24 mouse cellular contexts compared by ENCODE assay signal in genomic region chr6:12006001-12006400, GRCm38 (mm10).
DNase-seq lines count a peak whose midpoint lies in the region; ATAC-seq and TF ChIP-seq lines count a peak whose summit lies in the region.
"Had no signal": no experiment of that assay in that cellular context is flagged by ENCODE, and none has a peak within 500 bp of the region (broad histone marks: within the 10 kb centered on the region; RNA-seq: fewer than 3 reads in every experiment).

No protein-coding gene starts in this region.

- H3K36me3 ChIP-seq in liver, embryonic 12.5 days: peaks cover 21% of the 10 kb centered on the region
- peaks cover 10% of the 10 kb centered on the region for H3K36me3 ChIP-seq in liver, postnatal 0 days (replicated peaks; ENCODE audit: insufficient read depth, low read length)
- no peaks in the 10 kb centered on the region for H3K36me3 ChIP-seq in liver, embryonic 14.5 days (replicated peaks; ENCODE audit: control insufficient read depth, insufficient read depth, low read depth)
- peaks cover 26% of the 10 kb centered on the region for H3K36me3 ChIP-seq in hindbrain, embryonic 14.5 days (replicated peaks; ENCODE audit: control insufficient read depth, insufficient read depth)

- H3K9ac ChIP-seq in liver, embryonic 12.5 days: no peak overlapping the region
- no peak overlapping the region for H3K9ac ChIP-seq in liver, postnatal 0 days (replicated peaks)
- no peak overlapping the region for H3K9ac ChIP-seq in liver, embryonic 14.5 days (replicated peaks)
- H3K9ac ChIP-seq in hindbrain, embryonic 14.5 days: no peak overlapping the region
- H3K9ac ChIP-seq: embryonic facial prominence, embryonic 12.5 days; forebrain, embryonic 13.5 days; forebrain, embryonic 15.5 days had no signal

- no peak for TF ChIP-seq EP300 in liver, postnatal 0 days (IDR thresholded peaks at IDR 0.05; ENCODE audit: low read depth)
- no peak for TF ChIP-seq EP300 in liver, embryonic 14.5 days (IDR thresholded peaks at IDR 0.05; ENCODE audit: low read depth)

- no peak for TF ChIP-seq CTCF in liver, postnatal 0 days (IDR thresholded peaks at IDR 0.05; ENCODE audit: low read depth)
- no peak for TF ChIP-seq CTCF in liver, embryonic 14.5 days (IDR thresholded peaks at IDR 0.05; ENCODE audit: low read depth)

- peak; percentile 63; the same call in 1 of the 2 replicates for ATAC-seq in liver, embryonic 12.5 days
- no peak for ATAC-seq in liver, postnatal 0 days
- peak; percentile 43; the same call in 1 of the 2 replicates for ATAC-seq in liver, embryonic 14.5 days (ENCODE audit: insufficient read depth)
- peak; percentile 68 for ATAC-seq in megakaryocyte progenitor cell, adult 5-6 weeks (replicated peaks; ENCODE audit: poor library complexity)
- ATAC-seq in hindbrain, embryonic 14.5 days (ENCODE audit: low FRiP score): no peak
- ATAC-seq: activated CD4-positive, CD25-positive, alpha-beta regulatory T cell, adult 4 months; CD4-positive, CD25-positive, alpha-beta regulatory T cell, adult 4 months; forebrain, embryonic 13.5 days; forebrain, embryonic 15.5 days; Patski had no signal

- no peak overlapping the region for H3K4me3 ChIP-seq in liver, embryonic 12.5 days
- no peak overlapping the region for H3K4me3 ChIP-seq in liver, postnatal 0 days (ENCODE audit: low read depth, low read length)
- no peak overlapping the region for H3K4me3 ChIP-seq in liver, embryonic 14.5 days (ENCODE audit: insufficient read depth in 1 of 2, low read depth in 2 of 2, low read length in 2 of 2)
- H3K4me3 ChIP-seq in hindbrain, embryonic 14.5 days (replicated peaks; ENCODE audit: low read length): no peak overlapping the region
- H3K4me3 ChIP-seq: embryonic facial prominence, embryonic 10.5 days; embryonic facial prominence, embryonic 12.5 days; forebrain, embryonic 13.5 days; forebrain, embryonic 15.5 days had no signal

- no peak for DNase-seq in liver, postnatal 0 days
- no peak for DNase-seq in liver, embryonic 14.5 days (ENCODE audit: low read depth in 3 of 3, low spot score in 3 of 3)
- no peak for DNase-seq in B cell, adult 2 months
- no peak for DNase-seq in lung, postnatal 36 days
- no peak for DNase-seq in hindbrain, embryonic 14.5 days (ENCODE audit: low spot score)
- DNase-seq: adrenal gland, adult 8-10 months; adrenal gland, postnatal 14 days; adrenal gland, postnatal 36 days; cerebellum, adult 11-12 months; cerebellum, adult 2 months; cerebellum, adult 9-10 months; cerebellum, postnatal 10 days; cerebellum, postnatal 25 days had no signal

- H3K27ac ChIP-seq in liver, embryonic 12.5 days: no peak overlapping the region
- no peak overlapping the region for H3K27ac ChIP-seq in liver, postnatal 0 days (ENCODE audit: low read depth)
- no peak overlapping the region for H3K27ac ChIP-seq in liver, embryonic 14.5 days
- no peak overlapping the region for H3K27ac ChIP-seq in hindbrain, embryonic 14.5 days
- H3K27ac ChIP-seq: embryonic facial prominence, embryonic 10.5 days; embryonic facial prominence, embryonic 12.5 days; forebrain, embryonic 13.5 days; forebrain, embryonic 15.5 days had no signal

- no peaks in the 10 kb centered on the region for H3K9me3 ChIP-seq in liver, embryonic 12.5 days (replicated peaks)
- H3K9me3 ChIP-seq in liver, postnatal 0 days (ENCODE audit: low read length): no peaks in the 10 kb centered on the region
- no peaks in the 10 kb centered on the region for H3K9me3 ChIP-seq in liver, embryonic 14.5 days (ENCODE audit: control insufficient read depth, low read length)
- no peaks in the 10 kb centered on the region for H3K9me3 ChIP-seq in hindbrain, embryonic 14.5 days (ENCODE audit: control insufficient read depth, low read length)
- H3K9me3 ChIP-seq: embryonic facial prominence, embryonic 10.5 days; embryonic facial prominence, embryonic 12.5 days; forebrain, embryonic 13.5 days; forebrain, embryonic 15.5 days; G1E had no signal

- no peak overlapping the region for H3K4me2 ChIP-seq in liver, embryonic 12.5 days
- H3K4me2 ChIP-seq in liver, postnatal 0 days (ENCODE audit: low read depth, low read length): no peak overlapping the region
- H3K4me2 ChIP-seq in liver, embryonic 14.5 days (ENCODE audit: low read depth): no peak overlapping the region
- H3K4me2 ChIP-seq in hindbrain, embryonic 14.5 days (replicated peaks): no peak overlapping the region
- H3K4me2 ChIP-seq: embryonic facial prominence, embryonic 12.5 days; forebrain, embryonic 13.5 days; forebrain, embryonic 15.5 days had no signal

- no peaks in the 10 kb centered on the region for H3K27me3 ChIP-seq in liver, embryonic 12.5 days (replicated peaks)
- no peaks in the 10 kb centered on the region for H3K27me3 ChIP-seq in liver, postnatal 0 days (ENCODE audit: insufficient read depth, low read length)
- H3K27me3 ChIP-seq in liver, embryonic 14.5 days (ENCODE audit: control insufficient read depth, insufficient read depth, low read length): no peaks in the 10 kb centered on the region
- H3K27me3 ChIP-seq in hindbrain, embryonic 14.5 days (ENCODE audit: control insufficient read depth, insufficient read depth, low read length): no peaks in the 10 kb centered on the region
- H3K27me3 ChIP-seq: CH12.LX; embryonic facial prominence, embryonic 12.5 days; forebrain, embryonic 13.5 days; forebrain, embryonic 15.5 days; Patski had no signal

- 28% methylated on average over 1 of the region's 1 CpGs for WGBS in liver, embryonic 12.5 days (ENCODE audit: insufficient replicate concordance)
- 69% methylated on average over 1 of the region's 1 CpGs for WGBS in liver, postnatal 0 days (ENCODE audit: insufficient replicate concordance)
- WGBS in liver, embryonic 14.5 days (ENCODE audit: insufficient replicate concordance): 28% methylated on average over 1 of the region's 1 CpGs
- 100% methylated on average over 1 of the region's 1 CpGs for WGBS in hindbrain, embryonic 14.5 days

- H3K4me1 ChIP-seq in liver, embryonic 12.5 days: peaks cover 4% of the 10 kb centered on the region; the same call in 1 of the 2 replicates
- no peaks in the 10 kb centered on the region for H3K4me1 ChIP-seq in liver, postnatal 0 days (ENCODE audit: insufficient read depth)
- H3K4me1 ChIP-seq in liver, embryonic 14.5 days (replicated peaks; ENCODE audit: control insufficient read depth in 2 of 2, insufficient read depth in 2 of 2, low read length in 1 of 2): no peaks in the 10 kb centered on the region
- no peaks in the 10 kb centered on the region for H3K4me1 ChIP-seq in hindbrain, embryonic 14.5 days (replicated peaks; ENCODE audit: control insufficient read depth, insufficient read depth, low read length)
- H3K4me1 ChIP-seq: embryonic facial prominence, embryonic 10.5 days; embryonic facial prominence, embryonic 12.5 days; forebrain, embryonic 13.5 days; forebrain, embryonic 15.5 days had no signal

Comparison
In these comparisons a context has a peak if more than half of its experiments do, and no peak if none do; other contexts are left out.
1. ATAC-seq: peak in liver, embryonic 12.5 days (single experiment), liver, embryonic 14.5 days (single experiment) and megakaryocyte progenitor cell, adult 5-6 weeks (single experiment); none in liver, postnatal 0 days (single experiment) and hindbrain, embryonic 14.5 days (single experiment).